Comparison of ENCODE assay signal across 23 mouse cellular contexts in genomic region chr12:4784466-4784865, GRCm38 (mm10). TPM values are rescaled to one million over a fixed set of nuclear protein-coding genes. Genes with fewer than 3 reads are reported as not detected.
DNase-seq lines count a peak whose midpoint lies in the region; ATAC-seq and TF ChIP-seq lines count a peak whose summit lies in the region.
"Had no signal": no experiment of that assay in that cellular context is flagged by ENCODE, and none has a peak within 500 bp of the region (broad histone marks: within the 10 kb centered on the region; RNA-seq: fewer than 3 reads in every experiment).

No protein-coding gene starts in this region.

- WGBS in kidney, embryonic 15.5 days: 65% methylated on average over 2 of the region's 2 CpGs
- 68% methylated on average over 2 of the region's 2 CpGs for WGBS in limb, embryonic 14.5 days
- WGBS in limb, embryonic 10.5 days: 82% methylated on average over 2 of the region's 2 CpGs

- ATAC-seq in kidney, embryonic 15.5 days (replicated peaks; ENCODE audit: low FRiP score): no peak
- ATAC-seq in limb, embryonic 14.5 days (ENCODE audit: low FRiP score, low read depth): peak; percentile 60; the same call in 1 of the 2 replicates
- ATAC-seq: forebrain, embryonic 14.5 days; forebrain, embryonic 16.5 days had no signal

- no peak for TF ChIP-seq POLR2A in limb, embryonic 14.5 days (IDR thresholded peaks at IDR 0.05; ENCODE audit: borderline replicate concordance, extremely low read depth, insufficient read depth, insufficient read length)

- H3K27me3 ChIP-seq in kidney, embryonic 15.5 days: no peaks in the 10 kb centered on the region
- H3K27me3 ChIP-seq in limb, embryonic 14.5 days (ENCODE audit: control insufficient read depth, insufficient read depth, low read length): no peaks in the 10 kb centered on the region
- H3K27me3 ChIP-seq in limb, embryonic 10.5 days (ENCODE audit: low read depth, poor library complexity, severe bottlenecking): no peaks in the 10 kb centered on the region
- H3K27me3 ChIP-seq: embryonic facial prominence, embryonic 13.5 days; embryonic facial prominence, embryonic 15.5 days; forebrain, embryonic 12.5 days had no signal

- no peaks in the 10 kb centered on the region for H3K9me3 ChIP-seq in kidney, embryonic 15.5 days (replicated peaks)
- no peaks in the 10 kb centered on the region for H3K9me3 ChIP-seq in limb, embryonic 14.5 days (ENCODE audit: control insufficient read depth, low read length)
- H3K9me3 ChIP-seq in limb, embryonic 10.5 days (replicated peaks): no peaks in the 10 kb centered on the region
- H3K9me3 ChIP-seq: embryonic facial prominence, embryonic 13.5 days; embryonic facial prominence, embryonic 15.5 days; forebrain, embryonic 12.5 days had no signal

- H3K4me2 ChIP-seq in kidney, embryonic 15.5 days: no peak overlapping the region
- H3K4me2 ChIP-seq in limb, embryonic 14.5 days (replicated peaks; ENCODE audit: low read depth, low read length, severe bottlenecking): no peak overlapping the region
- H3K4me2 ChIP-seq: embryonic facial prominence, embryonic 13.5 days; embryonic facial prominence, embryonic 15.5 days; forebrain, embryonic 12.5 days had no signal

- no peak overlapping the region for H3K4me3 ChIP-seq in kidney, embryonic 15.5 days (replicated peaks)
- no peak overlapping the region for H3K4me3 ChIP-seq in limb, embryonic 14.5 days (replicated peaks; ENCODE audit: low read length)
- no peak overlapping the region for H3K4me3 ChIP-seq in limb, embryonic 10.5 days
- H3K4me3 ChIP-seq: embryonic facial prominence, embryonic 13.5 days; embryonic facial prominence, embryonic 15.5 days; erythroblast, embryonic 14.5 days; forebrain, embryonic 10.5 days; forebrain, embryonic 12.5 days had no signal

- 0 out of 2 replicates have a peak, but pooled peaks cover 3% of the 10 kb centered on the region for H3K4me1 ChIP-seq in kidney, embryonic 15.5 days
- H3K4me1 ChIP-seq in limb, embryonic 14.5 days (ENCODE audit: control insufficient read depth, insufficient read depth, low read length): no peaks in the 10 kb centered on the region
- H3K4me1 ChIP-seq in limb, embryonic 10.5 days: no peaks in the 10 kb centered on the region
- H3K4me1 ChIP-seq: embryonic facial prominence, embryonic 13.5 days; embryonic facial prominence, embryonic 15.5 days; forebrain, embryonic 10.5 days; forebrain, embryonic 12.5 days had no signal

- no peaks in the 10 kb centered on the region for H3K36me3 ChIP-seq in kidney, embryonic 15.5 days
- no peaks in the 10 kb centered on the region for H3K36me3 ChIP-seq in limb, embryonic 14.5 days (ENCODE audit: control insufficient read depth, insufficient read depth, low read length)
- H3K36me3 ChIP-seq in limb, embryonic 10.5 days: no peaks in the 10 kb centered on the region
- H3K36me3 ChIP-seq: embryonic facial prominence, embryonic 13.5 days; embryonic facial prominence, embryonic 15.5 days; forebrain, embryonic 10.5 days; forebrain, embryonic 12.5 days had no signal

- no peak overlapping the region for H3K9ac ChIP-seq in kidney, embryonic 15.5 days
- H3K9ac ChIP-seq in limb, embryonic 14.5 days (ENCODE audit: low read depth, low read length, severe bottlenecking): no peak overlapping the region
- H3K9ac ChIP-seq: embryonic facial prominence, embryonic 13.5 days; embryonic facial prominence, embryonic 15.5 days; forebrain, embryonic 12.5 days had no signal

- H3K27ac ChIP-seq in kidney, embryonic 15.5 days: peak overlapping the region; percentile 39; the same call in 1 of the 2 replicates
- no peak overlapping the region for H3K27ac ChIP-seq in limb, embryonic 14.5 days (replicated peaks; ENCODE audit: low read depth, low read length)
- H3K27ac ChIP-seq in limb, embryonic 10.5 days: no peak overlapping the region
- H3K27ac ChIP-seq: embryonic facial prominence, embryonic 13.5 days; embryonic facial prominence, embryonic 15.5 days; forebrain, embryonic 10.5 days; forebrain, embryonic 12.5 days had no signal

- no peak for DNase-seq in kidney, adult 18-20 months
- no peak for DNase-seq in limb, embryonic 14.5 days (ENCODE audit: low spot score)
- DNase-seq in limb, embryonic 10.5 days (ENCODE audit: low spot score): no peak
- DNase-seq in A20 (ENCODE audit: low read depth, low spot score): peak; percentile 57
- DNase-seq: adrenal gland, adult 2 months; adrenal gland, postnatal 10 days; adrenal gland, postnatal 25 days; cerebellum, adult 11 months; cerebellum, adult 18-20 months; cerebellum, adult 8-10 months; cerebellum, adult 9-11 months; cerebellum, postnatal 14 days; cerebellum, postnatal 36 days; embryo, embryonic 11 days had no signal

RNA-seq across cellular contexts. Expression of gene Fam228b, which starts 15.4 kb away (rescaled TPM):
- 1.5 and 4.5 TPM in 2 replicates for polyA plus RNA-seq in kidney, embryonic 15.5 days (2015; fragmentation: Nextera tagmentation; extraction: Ambion mirVana)
- polyA plus RNA-seq in limb, embryonic 14.5 days (2012; rRNA removed): 8.7 and 8.8 TPM in 2 replicates
- polyA plus RNA-seq in limb, embryonic 14.5 days (2014; fragmentation: Nextera tagmentation; extraction: Ambion mirVana): 4.8 TPM in 2 replicates
- 1.2 and 1.4 TPM in 2 replicates for polyA plus RNA-seq in limb, embryonic 10.5 days (2016; fragmentation: Nextera tagmentation; extraction: Ambion mirVana)

RNA-seq across cellular contexts. Expression of gene Pfn4, which starts 15.6 kb away (rescaled TPM):
- polyA plus RNA-seq in kidney, embryonic 15.5 days (2015; fragmentation: Nextera tagmentation; extraction: Ambion mirVana): 2.5 and 3.5 TPM in 2 replicates
- 2.4 and 2.7 TPM in 2 replicates for polyA plus RNA-seq in limb, embryonic 14.5 days (2012; rRNA removed)
- 3.8 and 4.8 TPM in 2 replicates for polyA plus RNA-seq in limb, embryonic 14.5 days (2014; fragmentation: Nextera tagmentation; extraction: Ambion mirVana)
- polyA plus RNA-seq in limb, embryonic 10.5 days (2016; fragmentation: Nextera tagmentation; extraction: Ambion mirVana): 1.0 and 1.9 TPM in 2 replicates
- polyA plus RNA-seq: C2C12; erythroblast, embryonic 14.5 days had no signal

RNA-seq across cellular contexts. Expression of gene Sf3b6, which starts 32.9 kb away (rescaled TPM):
- polyA plus RNA-seq in kidney, embryonic 15.5 days (2015; fragmentation: Nextera tagmentation; extraction: Ambion mirVana): 207 and 229 TPM in 2 replicates
- polyA plus RNA-seq in limb, embryonic 14.5 days (2012; rRNA removed): 103 and 179 TPM in 2 replicates
- 307 and 310 TPM in 2 replicates for polyA plus RNA-seq in limb, embryonic 14.5 days (2014; fragmentation: Nextera tagmentation; extraction: Ambion mirVana)
- 278 and 297 TPM in 2 replicates for polyA plus RNA-seq in limb, embryonic 10.5 days (2016; fragmentation: Nextera tagmentation; extraction: Ambion mirVana)

RNA-seq across cellular contexts. Expression of gene Fam228a, which starts 46.2 kb away (rescaled TPM):
- 0.10 and 0.15 TPM in 2 replicates for polyA plus RNA-seq in kidney, embryonic 15.5 days (2015; fragmentation: Nextera tagmentation; extraction: Ambion mirVana)
- 1.8 and 1.9 TPM in 2 replicates for polyA plus RNA-seq in limb, embryonic 14.5 days (2012; rRNA removed)
- 0.55 and 0.77 TPM in 2 replicates for polyA plus RNA-seq in limb, embryonic 14.5 days (2014; fragmentation: Nextera tagmentation; extraction: Ambion mirVana)
- polyA plus RNA-seq in limb, embryonic 10.5 days (2016; fragmentation: Nextera tagmentation; extraction: Ambion mirVana): 0.13 and 0.14 TPM in 2 replicates
- polyA plus RNA-seq: adrenal gland, adult 2 months; erythroblast, embryonic 14.5 days had no signal

RNA-seq across cellular contexts. Expression of gene Fkbp1b, which starts 56.9 kb away (rescaled TPM):
- polyA plus RNA-seq in kidney, embryonic 15.5 days (2015; fragmentation: Nextera tagmentation; extraction: Ambion mirVana): 8.9 and 9.0 TPM in 2 replicates
- 21.0 and 21.7 TPM in 2 replicates for polyA plus RNA-seq in limb, embryonic 14.5 days (2012; rRNA removed)
- polyA plus RNA-seq in limb, embryonic 14.5 days (2014; fragmentation: Nextera tagmentation; extraction: Ambion mirVana): 16.4 and 18.2 TPM in 2 replicates
- 5.6 and 7.9 TPM in 2 replicates for polyA plus RNA-seq in limb, embryonic 10.5 days (2016; fragmentation: Nextera tagmentation; extraction: Ambion mirVana)
